Mouse (Mus musculus): ENCODE measurements at regions not wholly inside any gene's neighbourhood (a gene's known extent, or its start where the extent isn't known, plus 50 kb on each side); places are given as distances from the start of the nearest gene placed in this dataset.

DNA sequence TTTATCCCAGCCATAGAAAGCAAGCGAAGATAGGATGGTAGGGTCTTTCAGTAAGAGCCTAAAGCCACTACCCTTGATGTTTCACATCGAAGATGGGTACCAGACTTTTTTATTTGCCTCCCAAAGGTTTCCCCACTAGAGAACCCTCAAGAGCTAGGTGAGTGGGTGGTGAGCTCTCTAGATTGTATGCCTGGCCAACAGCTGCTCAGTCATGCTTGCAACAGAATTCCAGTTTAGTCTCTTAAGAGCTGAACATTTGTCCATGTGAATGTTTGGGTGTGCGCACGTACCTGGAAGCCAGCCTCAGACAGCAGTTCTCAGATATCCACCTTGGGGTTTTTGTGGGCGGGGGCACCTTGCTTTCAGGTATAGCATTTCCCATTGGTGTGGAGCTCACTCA is 218.5 kb downstream of the Suds3 start:
- no peak for DNase-seq

DNA sequence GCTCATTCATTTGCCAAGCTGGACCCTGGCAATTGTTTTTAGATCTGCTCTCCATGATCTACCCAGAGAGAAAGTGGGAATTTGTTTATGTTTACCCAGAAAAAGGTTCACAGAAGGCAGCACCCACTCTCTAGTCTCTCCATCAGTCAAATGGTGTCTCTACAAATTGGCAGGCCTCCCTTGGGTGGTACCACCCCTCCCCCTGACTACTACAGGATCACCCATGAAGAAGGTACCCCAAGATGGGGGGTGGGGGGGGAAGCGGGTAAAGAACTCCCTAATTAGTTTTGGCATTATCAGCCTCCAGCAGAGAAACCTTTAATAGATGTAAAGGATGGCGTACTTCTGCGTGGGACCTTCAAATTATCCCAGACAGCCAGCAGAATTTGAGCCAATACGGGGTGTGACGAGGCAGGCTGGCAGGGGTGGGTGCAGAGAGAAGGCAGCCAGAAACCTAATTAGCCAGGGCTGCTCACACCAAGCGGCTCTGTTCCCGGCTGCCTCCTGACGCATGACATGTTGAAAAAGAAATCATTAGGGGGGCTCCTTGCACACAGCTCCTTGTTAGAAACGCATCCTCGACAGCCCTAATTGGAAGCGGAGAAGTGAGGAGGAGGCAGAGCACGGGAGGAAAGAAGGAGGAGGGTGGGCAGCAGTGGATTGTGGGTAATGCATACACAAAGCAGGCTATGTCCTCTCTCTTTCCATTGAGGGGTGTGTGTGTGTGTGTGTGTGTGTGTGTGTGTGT is 220.7 kb downstream of the Suds3 start:
- DNase-seq, result no peak

DNA sequence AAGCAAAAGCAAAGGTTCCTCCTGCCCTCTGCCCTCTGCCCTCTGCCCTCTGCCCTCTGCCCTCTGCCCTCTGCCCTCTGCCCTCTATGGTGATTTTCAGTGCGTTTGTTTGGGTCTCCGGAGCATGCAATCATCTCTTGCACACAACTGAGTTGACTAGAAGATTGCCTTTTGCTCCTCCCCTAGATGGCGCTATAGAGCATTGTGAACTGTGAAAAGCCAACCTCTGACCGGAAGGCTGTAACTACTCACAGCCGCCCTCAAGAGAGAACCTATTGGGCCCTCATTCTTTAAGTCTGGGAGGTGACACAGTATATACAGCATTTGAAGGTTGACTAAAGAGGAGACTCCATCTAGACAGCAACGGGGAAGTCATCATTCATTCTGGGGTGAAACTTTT is 221.3 kb downstream of the Suds3 start:
- DNase-seq, result no peak

DNA sequence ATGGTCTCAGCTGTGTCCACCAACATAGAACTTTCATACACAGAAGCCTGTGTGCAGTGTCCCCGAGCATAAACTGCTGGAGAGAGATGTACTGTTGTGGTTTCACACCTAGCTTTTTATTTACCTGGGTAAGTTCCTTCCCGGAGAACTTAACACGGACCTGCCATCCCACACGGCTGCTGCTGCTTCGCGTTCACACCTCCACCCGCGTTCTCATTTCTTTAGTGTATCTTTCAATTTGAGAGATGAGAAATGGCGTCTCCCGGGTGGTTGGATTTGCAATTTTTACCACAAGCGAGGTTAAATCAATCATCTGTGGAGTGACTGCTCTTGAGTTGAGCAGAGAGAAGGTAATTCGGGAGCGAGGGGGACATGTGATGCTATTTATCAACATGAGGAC is 223.0 kb downstream of the Suds3 start:
- DNase-seq, result no peak

DNA sequence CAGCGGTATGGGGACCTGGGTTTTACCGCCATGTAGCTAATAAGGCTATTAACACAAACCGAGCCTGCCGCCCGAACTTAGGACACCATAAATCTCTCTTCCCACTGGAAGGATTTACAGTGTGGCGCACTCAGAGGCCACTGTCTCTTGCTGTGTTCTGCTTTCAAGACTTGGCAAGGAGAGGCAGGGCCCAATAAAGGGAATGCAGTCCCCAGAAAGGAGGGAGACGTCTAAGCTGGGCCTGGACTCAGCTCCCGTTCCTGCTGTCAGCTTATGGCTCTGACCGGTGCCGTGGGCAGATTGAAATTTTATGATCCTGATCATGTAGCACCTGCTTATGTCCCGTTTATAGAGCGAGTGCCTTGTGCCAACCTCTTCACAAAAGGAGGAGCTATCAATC is 226.7 kb downstream of the Suds3 start:
- no peak for DNase-seq

DNA sequence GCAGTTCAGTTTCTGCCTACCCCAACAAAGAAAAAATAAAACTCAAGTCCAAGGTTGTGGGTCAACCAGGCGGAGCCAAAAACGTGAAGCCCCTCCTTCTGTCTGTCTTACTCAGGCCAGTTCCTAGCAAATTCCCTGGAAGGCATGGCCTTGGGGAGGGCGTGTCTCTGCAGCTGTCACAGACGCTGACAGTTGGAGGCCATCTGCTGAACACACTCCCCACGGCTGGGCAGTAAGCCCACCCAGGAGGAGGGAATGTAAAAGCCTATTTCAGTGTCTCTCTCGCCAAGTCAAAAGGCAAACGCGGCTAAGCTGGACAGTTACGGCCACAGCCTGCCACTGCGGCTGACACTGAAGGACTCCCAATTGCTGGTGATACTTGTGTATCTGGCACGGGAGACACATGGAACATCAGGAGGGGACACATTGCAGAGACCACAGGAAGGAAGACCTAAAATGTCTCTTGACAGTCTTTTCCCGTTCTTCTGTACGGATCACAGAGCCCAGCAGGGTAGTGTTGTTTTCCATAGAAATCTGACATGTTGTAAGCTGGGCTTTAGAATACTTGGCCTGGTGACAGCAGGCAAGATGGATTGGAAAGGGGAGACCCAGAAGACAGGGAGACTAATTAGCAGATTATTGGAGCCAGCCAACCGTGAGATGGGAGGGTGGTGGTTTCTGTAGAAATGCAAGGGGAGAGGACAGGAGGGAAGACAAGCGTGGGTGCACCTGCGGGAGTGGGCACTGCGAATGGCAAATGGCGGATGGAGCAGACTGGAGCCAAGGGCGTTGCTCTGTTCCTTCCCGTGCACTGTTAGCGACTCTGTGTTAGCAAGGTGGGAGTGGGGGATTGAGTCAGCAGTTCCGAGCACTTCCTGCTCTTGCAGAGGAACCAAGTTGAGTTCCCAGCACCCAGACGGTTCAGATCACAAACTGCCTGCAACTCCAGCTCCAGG is 229.5 kb downstream of the Suds3 start:
- DNase-seq, result peak; percentile 0

DNA sequence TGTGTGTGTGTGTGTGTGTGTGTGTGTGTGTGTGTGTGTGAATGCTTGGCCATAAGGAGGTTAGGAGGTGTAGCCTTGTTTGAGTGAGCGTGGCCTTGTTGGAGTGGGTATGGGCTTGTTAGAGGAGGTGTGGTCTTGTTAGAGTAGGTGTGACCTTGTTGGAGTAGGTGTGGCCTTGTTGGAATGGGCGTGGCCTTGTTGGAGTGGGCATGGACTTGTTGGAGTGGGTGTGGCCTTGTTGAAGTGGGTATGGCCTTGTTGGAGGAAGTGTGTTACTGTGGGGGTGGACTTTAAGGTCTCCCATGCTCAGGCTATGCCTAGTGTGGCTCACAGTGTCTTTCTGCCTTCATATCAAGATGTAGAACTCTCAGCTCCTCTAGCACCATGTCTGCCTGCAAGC is 236.2 kb downstream of the Suds3 start:
- no peak for DNase-seq

DNA sequence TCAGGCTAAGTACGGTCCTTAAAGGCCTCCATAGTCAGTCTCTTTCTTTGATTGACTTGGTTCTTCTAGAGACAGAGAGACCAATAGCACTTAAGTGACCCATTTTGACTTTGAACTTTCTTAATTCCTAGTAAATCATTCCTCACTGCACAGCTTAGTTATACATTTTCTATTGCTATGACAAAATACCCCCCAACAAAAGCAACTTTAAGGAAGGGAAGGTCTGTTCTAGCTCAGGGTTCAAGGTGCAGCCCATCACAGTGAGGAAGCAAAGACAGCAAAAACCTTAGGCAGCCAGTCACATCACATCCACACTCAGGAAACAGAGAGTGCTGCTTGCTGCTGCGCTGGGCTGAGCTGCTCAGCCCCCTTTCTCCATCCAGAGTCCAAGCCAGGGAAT is 241.0 kb downstream of the Suds3 start:
- DNase-seq, result no peak

DNA sequence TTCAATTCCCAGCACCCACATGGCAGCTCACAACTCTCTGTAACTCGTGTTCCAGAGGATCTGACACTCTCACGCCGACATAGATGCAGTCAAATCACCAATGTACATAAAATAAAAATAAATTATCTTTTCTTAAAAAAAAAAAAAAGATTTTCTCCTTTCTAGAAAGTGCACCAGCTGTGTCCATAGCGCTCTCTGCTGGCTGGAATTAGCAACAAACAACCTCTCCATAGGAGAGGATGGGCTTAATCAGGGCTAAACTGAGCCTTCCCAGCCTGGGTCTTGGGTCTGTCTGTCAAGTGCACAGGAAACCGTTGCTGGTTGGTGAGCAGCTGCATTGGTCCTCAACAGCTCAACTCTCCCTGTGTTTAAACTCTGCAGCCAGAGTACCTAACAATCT is 247.8 kb downstream of the Suds3 start:
- no peak for DNase-seq

DNA sequence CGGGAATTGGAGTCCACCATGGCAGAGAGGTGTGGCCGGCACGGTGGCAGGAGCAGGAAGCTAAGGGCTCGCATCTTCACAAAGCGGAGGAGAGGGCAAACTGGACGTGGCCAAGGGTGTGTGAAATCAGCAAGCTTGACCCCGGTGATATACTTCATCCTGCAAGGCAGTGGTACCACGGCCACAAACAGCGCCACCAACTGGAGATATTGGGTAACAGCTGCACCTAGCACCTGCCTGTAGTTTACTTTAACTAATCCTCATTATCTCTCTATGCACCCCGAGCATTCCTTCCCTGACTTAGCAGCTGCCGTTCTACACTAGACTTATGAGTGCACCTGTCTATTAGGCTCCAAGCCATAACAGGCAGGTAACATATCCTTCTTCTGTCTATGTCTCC is 251.6 kb downstream of the Suds3 start:
- no peak for DNase-seq

DNA sequence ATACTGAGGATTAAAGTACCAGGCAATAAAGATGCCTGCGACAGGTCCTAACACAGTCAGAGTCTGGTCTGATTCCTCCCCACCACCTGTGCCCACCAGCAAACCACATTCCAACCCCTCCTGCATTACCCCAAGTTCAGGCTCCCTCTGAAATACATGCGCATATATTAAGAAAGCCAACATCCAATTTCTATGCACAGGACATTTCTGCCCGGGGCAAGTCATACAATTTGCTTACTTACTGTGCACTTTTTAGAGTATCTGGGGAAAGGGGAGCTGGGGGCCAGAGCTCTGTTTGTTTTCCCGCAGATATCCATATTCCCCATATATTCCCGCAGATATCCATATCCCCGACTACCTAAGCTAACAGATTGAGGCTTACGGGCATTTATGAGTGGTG is 261.1 kb upstream of the Srrm4 start:
- DNase-seq, result no peak

DNA sequence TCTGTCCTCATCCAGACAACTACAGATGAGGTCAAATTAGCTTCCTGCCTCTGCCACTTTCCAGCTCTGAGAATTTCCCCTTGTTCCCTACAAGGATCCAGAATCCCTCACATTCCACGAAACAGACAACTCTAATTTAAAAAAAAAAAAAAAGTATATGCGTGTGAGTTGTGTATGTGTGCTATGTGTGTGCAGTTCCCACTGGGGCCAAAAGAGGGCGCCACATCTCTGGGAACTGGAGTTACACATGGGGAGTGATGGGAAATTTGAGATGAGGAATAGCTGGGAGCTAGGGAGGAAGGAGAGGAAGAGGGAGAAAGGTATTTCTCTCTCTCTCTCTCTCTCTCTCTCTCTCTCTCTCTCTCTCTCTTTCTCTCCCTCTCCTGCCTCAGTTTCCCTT is 240.3 kb upstream of the Srrm4 start:
- no peak for DNase-seq

DNA sequence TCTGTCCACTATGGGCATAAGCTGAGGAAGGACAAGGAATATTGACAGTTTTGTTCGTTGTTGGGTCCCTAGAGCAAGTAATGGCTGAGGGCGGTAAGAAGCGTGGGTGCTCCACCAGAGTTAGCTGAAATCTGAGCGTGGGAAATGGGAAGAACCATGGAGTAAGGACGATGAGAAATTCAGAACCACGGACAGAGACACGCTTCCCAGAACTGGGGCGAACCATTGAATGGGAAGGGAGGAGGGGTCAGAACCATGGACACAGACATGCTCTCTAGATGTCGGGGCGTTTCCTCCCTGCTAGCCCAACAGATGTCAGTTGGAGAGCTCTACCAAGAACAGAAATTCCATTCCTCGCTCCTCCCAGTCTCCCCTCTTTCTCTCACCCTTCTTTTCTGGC is 238.2 kb upstream of the Srrm4 start:
- DNase-seq, result peak; percentile 7

DNA sequence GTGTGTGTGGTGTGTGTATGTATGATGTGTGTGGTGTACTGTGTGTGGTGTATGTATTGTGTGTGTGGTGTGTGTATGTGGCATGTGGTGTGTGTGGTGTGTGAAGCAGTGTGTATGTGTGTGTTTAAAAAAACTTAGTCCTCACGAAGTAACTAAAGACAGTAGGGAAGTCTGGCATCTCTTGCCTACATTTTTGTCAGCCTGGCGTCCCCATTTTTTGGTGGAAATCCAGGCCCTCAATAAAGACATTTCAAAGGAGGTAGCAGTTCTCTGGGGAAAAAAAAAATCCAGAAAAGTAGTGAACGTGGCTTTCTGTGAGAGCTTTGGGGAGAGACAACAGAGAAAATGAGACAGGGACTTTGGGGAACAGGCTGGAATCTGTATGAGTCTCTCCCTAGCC is 231.6 kb upstream of the Srrm4 start:
- no peak for DNase-seq

DNA sequence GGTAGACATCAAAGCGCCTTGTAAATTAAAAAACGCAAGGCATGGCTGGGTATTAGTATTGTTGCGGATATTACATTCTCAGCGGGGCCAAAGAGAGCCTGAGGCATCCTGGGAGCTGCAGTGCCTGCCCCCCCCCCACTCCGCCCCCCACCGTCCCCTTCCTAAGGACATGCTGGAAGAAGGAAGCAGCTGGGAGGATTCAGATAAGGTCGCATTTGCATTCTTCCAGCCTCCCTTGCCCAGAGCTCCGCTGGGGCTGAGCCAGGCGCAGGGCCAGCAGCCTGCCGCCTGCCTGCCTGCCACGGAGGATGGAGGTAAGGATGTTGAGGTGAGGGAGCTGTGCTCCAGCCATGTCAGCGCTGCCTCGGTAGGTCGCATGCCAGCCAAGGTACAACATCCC is 230.5 kb upstream of the Srrm4 start:
- DNase-seq, result no peak

DNA sequence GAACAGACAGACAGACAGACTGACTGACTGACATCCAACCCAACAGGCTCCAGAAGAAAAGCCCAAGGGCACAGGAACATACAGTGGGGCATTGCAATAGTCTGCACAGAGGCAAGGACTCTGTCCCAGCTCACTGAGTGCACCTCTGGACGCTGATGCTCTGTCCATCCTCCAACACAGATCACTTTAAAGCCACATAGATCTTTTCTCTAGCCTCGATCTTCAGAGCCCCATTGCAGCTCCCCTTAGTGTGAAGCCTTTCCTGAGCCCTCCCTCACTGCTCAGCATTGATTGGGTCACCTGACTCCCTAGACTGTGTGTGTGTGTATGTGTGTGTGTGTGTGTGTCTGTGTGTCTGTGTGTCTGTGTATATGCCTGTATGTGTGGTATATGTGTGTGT is 218.2 kb upstream of the Srrm4 start:
- no peak for DNase-seq

DNA sequence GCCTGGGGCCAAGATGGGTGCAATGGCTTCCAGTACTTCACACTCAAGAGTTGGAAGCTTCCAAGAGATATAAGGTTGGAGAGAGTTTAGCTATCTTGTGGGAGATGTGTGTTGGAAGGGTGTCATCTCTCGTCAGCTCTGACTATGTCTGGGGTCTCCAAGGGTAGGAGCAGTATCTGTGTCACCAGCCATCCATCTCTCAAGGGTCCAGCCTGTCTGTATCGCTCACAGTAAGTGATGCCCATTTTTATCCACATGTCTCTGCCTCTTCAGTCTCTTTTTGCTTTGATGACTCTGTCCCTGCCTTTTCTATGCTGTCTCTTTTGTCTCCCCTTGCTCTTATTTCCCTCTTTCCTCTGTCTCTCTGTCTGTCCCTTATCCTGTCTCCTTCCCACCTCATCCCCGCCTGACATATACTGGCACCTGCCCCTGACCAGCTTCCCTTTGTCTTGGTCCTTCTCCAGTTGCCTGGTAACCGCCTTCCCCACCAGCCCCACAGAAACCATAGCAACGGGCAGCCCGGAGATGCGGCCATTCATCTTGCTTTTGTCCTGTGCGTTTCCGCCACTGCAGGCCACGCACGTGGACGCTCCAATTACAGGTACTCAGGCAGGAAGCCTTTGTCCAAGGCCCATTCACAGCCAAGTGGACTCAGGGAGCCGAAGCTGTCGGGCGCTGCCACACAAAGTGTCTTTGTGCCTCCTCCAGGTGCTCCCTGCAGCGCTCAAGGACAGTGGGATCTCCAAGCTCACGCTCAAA is 217.6 kb upstream of the Srrm4 start:
- no peak for DNase-seq

DNA sequence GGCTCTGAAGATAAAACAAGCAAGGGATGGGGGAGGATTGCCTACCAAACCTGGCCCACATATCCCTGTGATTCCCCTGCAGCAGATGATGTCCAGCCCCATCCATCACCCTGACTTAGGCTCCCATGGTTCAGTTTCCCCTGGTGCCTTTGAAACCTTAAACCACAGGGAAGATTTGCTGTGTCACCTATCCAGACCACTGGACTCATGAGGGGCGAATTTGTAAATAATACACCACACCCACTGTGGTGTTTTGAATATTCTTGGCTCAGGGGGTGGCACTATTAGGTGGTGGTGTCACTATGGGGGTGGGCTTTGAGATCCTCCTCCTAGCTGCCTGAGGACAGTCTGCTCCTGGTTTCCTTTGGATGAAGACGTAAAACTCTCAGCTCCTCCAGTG is 205.8 kb upstream of the Srrm4 start:
- no peak for DNase-seq

DNA sequence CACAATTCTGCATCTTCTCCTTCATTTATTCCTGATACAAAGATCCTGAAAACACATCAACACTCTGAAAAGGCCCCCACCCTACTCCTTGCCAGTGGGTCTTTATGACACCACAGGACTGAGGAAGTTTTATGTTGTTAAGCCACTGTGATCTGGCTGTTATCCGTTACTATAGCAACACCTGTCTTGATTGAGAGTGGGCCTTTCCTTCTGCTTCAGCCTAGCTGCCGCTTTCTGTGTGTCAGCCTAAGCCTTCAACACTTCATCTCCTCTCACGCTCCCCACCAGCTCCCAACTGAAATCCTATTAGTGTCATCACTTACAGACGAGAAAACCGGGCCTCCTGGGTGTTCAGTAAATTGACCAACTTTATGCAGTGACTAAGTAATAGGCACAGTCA is 203.6 kb upstream of the Srrm4 start:
- no peak for DNase-seq

DNA sequence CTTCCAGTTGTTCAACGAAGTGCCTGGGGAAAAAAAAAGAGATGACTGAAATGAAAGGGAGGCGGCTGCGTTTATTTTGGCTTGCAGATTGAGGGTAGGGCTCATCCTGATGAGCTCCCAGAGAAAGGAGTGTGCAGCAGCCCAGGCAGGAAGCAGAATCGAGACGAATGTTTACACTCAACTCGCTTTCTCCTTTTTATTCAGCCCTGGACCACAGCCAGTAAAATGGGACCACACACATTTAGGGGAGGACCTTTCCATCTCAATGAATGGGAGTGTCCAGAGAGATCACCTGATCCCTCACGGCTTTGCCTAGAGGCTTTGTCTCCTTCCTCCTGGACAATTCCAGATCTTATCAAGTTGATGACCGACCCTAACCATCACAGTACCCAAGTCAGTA is 198.8 kb upstream of the Srrm4 start:
- DNase-seq, result no peak

DNA sequence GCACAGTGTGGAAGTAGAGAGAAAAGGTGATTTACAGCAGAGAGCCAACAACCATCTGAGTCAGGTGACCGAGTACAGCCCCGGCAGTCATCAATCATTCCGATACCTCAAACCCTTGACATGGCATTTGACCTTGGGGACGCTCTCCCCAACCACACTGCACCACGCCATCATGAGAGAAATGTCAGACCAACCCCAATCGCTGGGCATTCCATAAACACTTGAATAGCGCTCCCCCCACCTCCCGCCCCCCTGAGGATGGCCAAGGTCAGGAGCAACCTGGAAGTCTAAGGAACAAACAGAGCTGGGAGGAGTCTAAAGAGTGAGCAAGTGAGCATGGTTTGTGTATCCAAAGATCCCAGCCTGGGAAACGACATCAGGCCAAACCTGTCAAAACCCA is 198.2 kb upstream of the Srrm4 start:
- no peak for DNase-seq

DNA sequence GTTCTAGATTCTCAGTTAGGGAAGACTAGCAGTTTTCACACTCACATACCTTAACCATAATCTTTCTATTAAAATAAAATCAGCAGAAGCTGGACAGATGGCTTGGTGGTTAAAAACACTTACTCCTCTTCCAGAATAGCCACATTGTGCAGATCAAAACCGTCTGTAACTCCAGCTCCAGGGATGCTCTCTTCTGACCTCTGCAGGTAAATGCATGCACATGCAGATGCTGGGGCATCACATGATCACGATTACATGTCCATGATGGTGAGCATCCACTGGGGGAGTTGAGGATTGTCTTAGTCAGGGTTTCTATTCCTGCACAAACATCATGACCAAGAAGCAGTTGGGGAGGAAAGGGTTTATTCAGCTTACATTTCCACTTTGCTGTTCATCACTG is 184.8 kb upstream of the Srrm4 start:
- no peak for DNase-seq

DNA sequence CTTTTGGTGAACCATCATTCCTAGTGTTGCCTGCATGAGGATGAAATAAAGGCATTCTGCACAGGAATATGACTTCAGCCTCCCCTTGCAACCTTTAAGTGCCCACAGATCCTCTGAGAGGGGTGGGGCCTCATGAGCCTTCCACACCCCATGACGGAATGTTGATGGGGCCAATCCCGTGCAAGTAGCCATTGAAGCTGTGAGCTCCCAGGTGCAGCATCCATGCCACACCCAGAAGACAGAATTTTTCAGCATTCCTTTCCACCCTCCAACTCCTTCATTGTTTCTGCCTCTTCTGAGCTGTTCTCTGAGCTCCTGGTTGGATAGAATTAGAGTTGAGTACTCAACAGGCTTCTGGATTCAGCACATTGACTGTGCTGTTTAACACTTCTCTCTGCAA is 174.6 kb upstream of the Srrm4 start:
- no peak for DNase-seq

DNA sequence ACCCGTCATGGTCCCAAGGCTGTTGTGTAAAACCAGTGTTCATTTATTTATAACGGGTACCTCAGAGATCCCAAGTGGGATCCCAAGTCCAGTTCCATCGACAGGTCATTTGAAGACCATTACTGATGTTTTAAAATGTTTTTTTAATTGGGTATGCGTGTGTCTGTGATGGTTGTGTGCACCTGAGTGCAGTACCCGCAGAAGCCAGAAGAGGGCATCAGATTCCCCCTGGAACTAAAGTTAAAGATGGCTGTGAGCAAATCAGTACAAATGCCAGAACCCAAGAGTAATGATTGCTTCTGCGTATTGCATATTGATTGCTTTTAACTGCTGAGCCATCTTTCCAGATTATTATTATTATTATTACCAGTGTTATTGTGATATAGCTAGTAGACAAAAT is 169.7 kb upstream of the Srrm4 start:
- DNase-seq, result no peak
